Mouse (Mus musculus): ENCODE measurements at regions not wholly inside any gene's neighbourhood (a gene's known extent, or its start where the extent isn't known, plus 50 kb on each side); places are given as distances from the start of the nearest gene placed in this dataset.

GRCm38 (mm10) chr10:21462915-21463314, 85.8 kb downstream of the Aldh8a1 start:
- no peaks in the 10 kb centered on the region for H3K79me2 ChIP-seq (replicated peaks; ENCODE audit: control insufficient read depth, extremely low read depth, insufficient read depth, poor library complexity, severe bottlenecking)
- in situ Hi-C loops (cut with MboI; ENCODE audit: low pct_ligation_motif_present, low pct_unique_long_range_greater_than_20kb, low sequenced_read_pairs), result loop anchor here (5.0 kb wide), 2 partner anchors 81 to 534 kb away; no protein-coding TSS in a partner anchor
- TF ChIP-seq MAZ (IDR thresholded peaks at IDR 0.05; ENCODE audit: low read depth, low read length) (no peak), CHD1 (IDR thresholded peaks at IDR 0.05; ENCODE audit: low read depth, low read length) (no peak), IRF4 (IDR thresholded peaks at IDR 0.05; ENCODE audit: low read depth, low read length) (no peak), ZKSCAN1 (IDR thresholded peaks at IDR 0.05; ENCODE audit: borderline replicate concordance, low read depth, low read length) (no peak), PAX5 (IDR thresholded peaks at IDR 0.05; ENCODE audit: low read length) (no peak), EP300 (IDR thresholded peaks at IDR 0.05; ENCODE audit: low read length) (no peak)
- no peak overlapping the region for H3K4me3 ChIP-seq (replicated peaks in 1 of 3; ENCODE audit: low read depth in 2 of 3, low read length in 2 of 3, poor library complexity in 1 of 3)
- dilution Hi-C loops (cut with MboI; ENCODE audit: extremely low pct_ligation_motif_present, extremely low pct_unique_long_range_greater_than_20kb, low sequenced_read_pairs), result no loop called here
- H3K9ac ChIP-seq (ENCODE audit: insufficient read depth, low read depth), result no peak overlapping the region
- no peak overlapping the region for H3K27ac ChIP-seq (ENCODE audit: insufficient read depth, low read depth)
- H3K9me3 ChIP-seq (replicated peaks; ENCODE audit: low read length), result no peaks in the 10 kb centered on the region
- H3K36me3 ChIP-seq (replicated peaks in 1 of 2; ENCODE audit: control insufficient read depth in 1 of 2, insufficient read depth in 1 of 2, low read length in 1 of 2), result no peaks in the 10 kb centered on the region
- no peak for DNase-seq (ENCODE audit: extremely low read depth)
- peaks cover 0 to 12% of the 10 kb centered on the region in 2 experiments; a peak in 2 of 4 replicates for H3K4me1 ChIP-seq (ENCODE audit: control insufficient read depth in 1 of 2, insufficient read depth in 2 of 2)
- no peak overlapping the region for H3K4me2 ChIP-seq (ENCODE audit: insufficient read depth, low read depth, poor library complexity, severe bottlenecking)
- H3K27me3 ChIP-seq (replicated peaks), result peaks cover 1% of the 10 kb centered on the region

GRCm38 (mm10) chr10:21465362-21465761, 88.3 kb downstream of the Aldh8a1 start:
- Histone ChIP-seq H3K27ac (ENCODE audit: insufficient read depth, low read depth) (no peak overlapping the region), H3K4me3 (replicated peaks in 1 of 3; ENCODE audit: low read depth in 2 of 3, low read length in 2 of 3, poor library complexity in 1 of 3) (no peak overlapping the region), H3K36me3 (replicated peaks in 1 of 2; ENCODE audit: control insufficient read depth in 1 of 2, insufficient read depth in 1 of 2, low read length in 1 of 2) (no peaks in the 10 kb centered on the region), H3K4me2 (ENCODE audit: insufficient read depth, low read depth, poor library complexity, severe bottlenecking) (peak overlapping the region; percentile 41), H3K9ac (ENCODE audit: insufficient read depth, low read depth) (no peak overlapping the region), H3K27me3 (replicated peaks) (peaks cover 1% of the 10 kb centered on the region), H3K9me3 (replicated peaks; ENCODE audit: low read length) (no peaks in the 10 kb centered on the region), H3K79me2 (replicated peaks; ENCODE audit: control insufficient read depth, extremely low read depth, insufficient read depth, poor library complexity, severe bottlenecking) (no peaks in the 10 kb centered on the region), H3K4me1 (ENCODE audit: control insufficient read depth in 1 of 2, insufficient read depth in 2 of 2) (peaks cover 7 to 31% of the 10 kb centered on the region in 2 experiments)
- in situ Hi-C loops (cut with MboI; ENCODE audit: low pct_ligation_motif_present, low pct_unique_long_range_greater_than_20kb, low sequenced_read_pairs), result no loop called here
- DNase-seq (ENCODE audit: extremely low read depth), result peak; percentile 77
- dilution Hi-C loops (cut with MboI; ENCODE audit: extremely low pct_ligation_motif_present, extremely low pct_unique_long_range_greater_than_20kb, low sequenced_read_pairs), result no loop called here
- no peak for TF ChIP-seq SIN3A (IDR thresholded peaks at IDR 0.05; ENCODE audit: low read length)
- TF ChIP-seq HCFC1 (IDR thresholded peaks at IDR 0.05; ENCODE audit: low read depth, low read length), result no peak
- no peak for TF ChIP-seq CHD1 (IDR thresholded peaks at IDR 0.05; ENCODE audit: low read depth, low read length)
- TF ChIP-seq E2F4 (IDR thresholded peaks at IDR 0.05; ENCODE audit: insufficient replicate concordance, low read depth, low read length), result no peak
- TF ChIP-seq MXI1 (IDR thresholded peaks at IDR 0.05; ENCODE audit: low read depth, low read length), result no peak
- no peak for TF ChIP-seq TBP (conservative IDR thresholded peaks at IDR 0.05; ENCODE audit: low read depth, low read length)
- peak; percentile 97 for TF ChIP-seq RAD21 (IDR thresholded peaks at IDR 0.05; ENCODE audit: low read depth, low read length)
- no peak for TF ChIP-seq UBTF (IDR thresholded peaks at IDR 0.05; ENCODE audit: low read depth, low read length)
- TF ChIP-seq BHLHE40 (IDR thresholded peaks at IDR 0.05; ENCODE audit: low read depth, low read length), result no peak
- peak; percentile 44; the same call in 1 of the 2 replicates for TF ChIP-seq IRF4 (IDR thresholded peaks at IDR 0.05; ENCODE audit: low read depth, low read length)
- TF ChIP-seq MEF2A (IDR thresholded peaks at IDR 0.05; ENCODE audit: borderline replicate concordance, low read depth, low read length), result no peak
- no peak for TF ChIP-seq KAT2A (IDR thresholded peaks at IDR 0.05; ENCODE audit: insufficient replicate concordance, low read length)
- no peak for TF ChIP-seq POLR2AphosphoS2 (IDR thresholded peaks at IDR 0.05; ENCODE audit: low read depth, low read length)
- TF ChIP-seq MYC (IDR thresholded peaks at IDR 0.05; ENCODE audit: low read depth, low read length), result 0 out of 2 replicates have a peak, but pooled peaks have one; percentile 29
- no peak for TF ChIP-seq CHD2 (IDR thresholded peaks at IDR 0.05; ENCODE audit: low read length)
- TF ChIP-seq MAFK (IDR thresholded peaks at IDR 0.05; ENCODE audit: insufficient replicate concordance, low read length), result no peak
- no peak for TF ChIP-seq GABPA (IDR thresholded peaks at IDR 0.05; ENCODE audit: insufficient replicate concordance, low read depth, low read length)
- no peak for TF ChIP-seq JUND (conservative IDR thresholded peaks at IDR 0.05; ENCODE audit: low read depth, low read length)
- no peak for TF ChIP-seq USF1 (IDR thresholded peaks at IDR 0.05; ENCODE audit: low read depth, low read length)
- no peak for TF ChIP-seq NRF1 (IDR thresholded peaks at IDR 0.05; ENCODE audit: low read depth, low read length)
- TF ChIP-seq MAX (IDR thresholded peaks at IDR 0.05; ENCODE audit: low read length), result no peak
- peak; percentile 91 to 97 for TF ChIP-seq CTCF (conservative IDR thresholded peaks at IDR 0.05 in 1 of 2, IDR thresholded peaks at IDR 0.05 in 1 of 2; ENCODE audit: low read depth in 2 of 2, low read length in 2 of 2)
- peak; percentile 90 for TF ChIP-seq ZC3H11A (IDR thresholded peaks at IDR 0.05; ENCODE audit: low read depth, low read length)
- no peak for TF ChIP-seq ETS1 (conservative IDR thresholded peaks at IDR 0.05; ENCODE audit: low read depth, low read length)
- no peak for TF ChIP-seq USF2 (conservative IDR thresholded peaks at IDR 0.05; ENCODE audit: low read depth, low read length)
- no peak for TF ChIP-seq ELF1 (IDR thresholded peaks at IDR 0.05; ENCODE audit: low read depth, low read length)
- peak; percentile 93 for TF ChIP-seq SMC3 (IDR thresholded peaks at IDR 0.05; ENCODE audit: low read depth, low read length)
- no peak for TF ChIP-seq PAX5 (IDR thresholded peaks at IDR 0.05; ENCODE audit: low read length)
- TF ChIP-seq ZMIZ1 (IDR thresholded peaks at IDR 0.05; ENCODE audit: low read depth, low read length), result no peak
- no peak for TF ChIP-seq MAZ (IDR thresholded peaks at IDR 0.05; ENCODE audit: low read depth, low read length)
- TF ChIP-seq JUN (IDR thresholded peaks at IDR 0.05; ENCODE audit: insufficient read depth, low read depth, low read length), result no peak

All from CH12.LX (cell line).